Mouse (Mus musculus): ENCODE measurements around the gene Nrn1l.

- TF ChIP-seq CTCF (IDR thresholded peaks at IDR 0.05) (no peak), EP300 (IDR thresholded peaks at IDR 0.05) (no peak)
These were observed 49.2 kb downstream of the Nrn1l start for GRCm38 (mm10) chr8:105942542-105942941.
